9 mouse cellular contexts compared by ENCODE assay signal in genomic region chr2:31761115-31761531, GRCm38 (mm10). TPM values are rescaled to one million over a fixed set of nuclear protein-coding genes. Genes with fewer than 3 reads are reported as not detected.
DNase-seq lines count a peak whose midpoint lies in the region; ATAC-seq and TF ChIP-seq lines count a peak whose summit lies in the region.
"Had no signal": no experiment of that assay in that cellular context is flagged by ENCODE, and none has a peak within 500 bp of the region (broad histone marks: within the 10 kb centered on the region; RNA-seq: fewer than 3 reads in every experiment).

No protein-coding gene starts in this region.

- peak overlapping the region; percentile 65 for H3K4me3 ChIP-seq in layer of hippocampus, adult 2 months
- H3K4me3 ChIP-seq in hindbrain, embryonic 15.5 days, result peak overlapping the region; percentile 49
- H3K4me3 ChIP-seq in midbrain, postnatal 0 days (ENCODE audit: low read depth, low read length), result peak overlapping the region; percentile 53

- 14% methylated on average over 7 of the region's 7 CpGs for WGBS in hindbrain, embryonic 15.5 days
- 18% methylated on average over 7 of the region's 7 CpGs for WGBS in midbrain, postnatal 0 days

- H3K4me2 ChIP-seq in hindbrain, embryonic 15.5 days, result peak overlapping the region; percentile 76
- peak overlapping the region; percentile 91 for H3K4me2 ChIP-seq in midbrain, postnatal 0 days (ENCODE audit: low read depth, low read length, poor library complexity, severe bottlenecking)

- no peaks in the 10 kb centered on the region for H3K9me3 ChIP-seq in hindbrain, embryonic 15.5 days
- no peaks in the 10 kb centered on the region for H3K9me3 ChIP-seq in midbrain, postnatal 0 days (ENCODE audit: low read length)

- peak overlapping the region; percentile 58 for H3K9ac ChIP-seq in hindbrain, embryonic 15.5 days
- 0 out of 2 replicates have a peak overlapping the region, but pooled peaks have one; percentile 29 for H3K9ac ChIP-seq in midbrain, postnatal 0 days (replicated peaks; ENCODE audit: low read length, poor library complexity, severe bottlenecking)

- peak overlapping the region; percentile 92 for H3K27ac ChIP-seq in layer of hippocampus, adult 2 months
- H3K27ac ChIP-seq in hindbrain, embryonic 15.5 days (replicated peaks), result peak overlapping the region; percentile 28; the same call in 1 of the 2 replicates
- H3K27ac ChIP-seq in midbrain, postnatal 0 days (ENCODE audit: low read depth, low read length), result no peak overlapping the region

- H3K4me1 ChIP-seq in hindbrain, embryonic 15.5 days (replicated peaks), result peaks cover 54% of the 10 kb centered on the region
- H3K4me1 ChIP-seq in midbrain, postnatal 0 days (ENCODE audit: insufficient read depth, low read length), result peaks cover 13% of the 10 kb centered on the region

- ATAC-seq in hindbrain, embryonic 15.5 days (ENCODE audit: low FRiP score, low read depth), result no peak
- ATAC-seq in midbrain, postnatal 0 days (ENCODE audit: low FRiP score), result no peak

- no peak for TF ChIP-seq CTCF in layer of hippocampus, adult 2 months (conservative IDR thresholded peaks at IDR 0.05)
- no peak for TF ChIP-seq CTCF in midbrain, postnatal 0 days (IDR thresholded peaks at IDR 0.05)

- no peak for DNase-seq in layer of hippocampus, adult 2 months (ENCODE audit: low spot score in 2 of 2)
- DNase-seq in layer of hippocampus, adult 11-12 months (ENCODE audit: low spot score), result no peak
- peak; percentile 67 for DNase-seq in embryo, embryonic 10.5 days (ENCODE audit: low spot score)
- DNase-seq in midbrain, postnatal 0 days (ENCODE audit: low spot score), result no peak
- no peak for DNase-seq in cerebellum, postnatal 14 days
- DNase-seq in ovary, postnatal 14 days (ENCODE audit: low spot score), result no peak
- DNase-seq in testis, postnatal 14 days (ENCODE audit: low spot score), result no peak

- H3K27me3 ChIP-seq in hindbrain, embryonic 15.5 days, result no peaks in the 10 kb centered on the region
- no peaks in the 10 kb centered on the region for H3K27me3 ChIP-seq in midbrain, postnatal 0 days (ENCODE audit: insufficient read depth, low read length)

- H3K36me3 ChIP-seq in hindbrain, embryonic 15.5 days, result no peaks in the 10 kb centered on the region
- no peaks in the 10 kb centered on the region for H3K36me3 ChIP-seq in midbrain, postnatal 0 days (ENCODE audit: insufficient read depth, low read length)

RNA-seq across cellular contexts. Expression of gene Qrfp, which starts 49.3 kb away (rescaled TPM):
- not detected for total RNA-seq in layer of hippocampus, adult 2 months (2021)
- 0.12 TPM in 1 of 2 replicates, not detected in the other for polyA plus RNA-seq in hindbrain, embryonic 15.5 days (2015; fragmentation: Nextera tagmentation; extraction: Ambion mirVana)
- 0.19 TPM in 1 of 2 replicates, not detected in the other for total RNA-seq in midbrain, postnatal 0 days (2014; rRNA removed)
- polyA plus RNA-seq in midbrain, postnatal 0 days (2015; fragmentation: Nextera tagmentation; extraction: Ambion mirVana), result 0.07 and 0.20 TPM in 2 replicates
- total RNA-seq: megakaryocyte-erythroid progenitor cell, adult 5-6 weeks had no signal
